Mouse (Mus musculus): ENCODE data around the gene Itgb4.

The Itgb4 gene

DNA sequence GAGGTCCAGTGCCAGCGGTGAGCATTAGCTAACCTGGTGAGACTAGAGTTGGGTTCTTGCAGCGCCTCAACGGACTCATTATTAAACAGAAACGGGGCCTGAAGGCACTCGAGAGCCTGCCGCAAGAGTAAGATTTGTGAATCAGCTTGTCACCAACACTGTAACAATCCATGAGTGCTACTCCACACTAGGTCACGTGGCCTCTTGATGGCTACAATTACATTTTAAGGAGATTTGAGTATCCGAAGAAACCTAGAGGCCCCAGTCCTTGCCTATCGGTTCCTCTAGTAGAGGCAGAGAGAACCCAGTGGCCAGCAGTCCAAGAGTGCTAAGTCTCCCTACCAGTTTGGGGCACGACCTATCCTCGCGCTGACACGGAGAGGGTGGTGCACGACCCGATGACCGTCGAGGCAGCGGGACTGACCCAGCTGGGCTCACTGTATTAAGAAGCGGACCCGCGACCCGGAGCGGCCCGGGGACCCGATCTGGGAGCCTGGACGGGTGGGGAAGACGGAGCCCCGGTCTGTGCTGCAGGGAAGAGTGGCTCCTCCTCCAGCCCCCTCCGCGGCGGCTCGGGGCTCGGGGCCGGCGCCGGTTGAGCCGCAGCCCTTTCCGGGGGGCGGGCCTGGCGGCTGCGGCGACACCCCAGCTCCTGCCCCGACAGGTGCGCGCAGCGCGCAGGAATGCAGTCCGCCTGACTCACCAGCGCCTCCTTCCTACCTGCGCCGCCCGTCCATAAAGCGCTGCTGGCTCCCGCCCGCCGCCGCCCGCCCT lies at the start of gene Itgb4:
TSS of gene Itgb4 (plus strand) at position 401 of the 774 bp plus-strand sequence.
- DNase-seq (ENCODE audit: low spot score), result no peak

DNA sequence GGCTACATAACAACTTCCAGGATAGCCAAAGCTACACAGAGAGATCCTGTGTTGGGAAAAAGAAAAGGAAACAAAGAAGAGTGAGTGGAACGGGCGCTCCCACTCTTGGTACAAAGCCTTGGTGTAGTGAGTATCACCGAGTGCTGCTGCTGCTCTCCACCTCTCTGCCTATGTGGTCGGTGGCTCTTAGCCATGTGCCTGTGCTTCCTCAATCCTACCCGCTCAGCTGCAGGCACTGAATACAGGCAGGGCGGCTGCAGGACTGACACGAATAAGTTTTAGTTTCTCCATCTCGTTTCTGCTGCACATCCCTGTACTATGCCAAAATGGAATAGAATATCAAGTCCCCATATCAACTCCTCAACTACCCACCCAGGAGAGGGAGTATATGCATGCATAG lies 45.5 kb upstream of the Itgb4 start:
- DNase-seq (ENCODE audit: low spot score), result no peak

DNA sequence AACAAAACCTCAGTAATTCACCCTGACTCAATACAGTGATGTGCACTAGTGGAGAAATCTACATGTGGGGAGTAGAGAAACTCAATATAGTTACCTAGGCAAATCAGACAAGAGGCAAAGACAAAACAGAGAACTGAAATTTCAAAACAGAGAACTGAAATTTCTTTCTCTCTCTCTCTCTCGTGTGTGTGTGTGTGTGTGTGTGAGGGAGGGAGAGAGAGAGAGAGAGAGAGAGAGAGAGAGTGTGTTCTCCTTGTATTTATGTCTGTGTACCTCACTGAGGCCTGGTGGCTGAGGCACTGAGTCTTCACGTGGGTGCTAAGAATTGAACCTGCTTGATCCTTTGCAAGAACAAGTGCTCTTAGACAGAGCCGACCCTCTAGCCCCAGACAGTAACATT lies 44.7 kb upstream of the Itgb4 start:
- DNase-seq (ENCODE audit: low spot score), result no peak

DNA sequence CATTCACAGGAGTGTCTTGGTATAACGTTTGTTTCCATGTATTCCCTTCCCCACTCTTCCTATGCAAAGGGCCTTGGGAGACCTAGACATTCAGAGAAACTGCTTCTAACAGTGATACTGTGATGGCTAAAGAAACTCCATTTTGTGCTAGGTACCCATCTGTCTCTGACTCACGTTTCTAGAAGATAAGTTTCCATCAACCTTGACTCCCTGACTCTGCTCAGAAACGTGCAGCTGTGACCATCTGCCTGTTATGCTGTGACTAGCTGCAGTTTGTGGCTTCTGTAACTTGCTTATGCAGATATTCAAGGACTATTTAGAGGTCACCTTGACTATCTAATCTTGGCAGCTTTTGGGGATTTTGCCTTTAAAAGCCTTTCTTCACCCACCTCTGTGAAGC lies 43.3 kb upstream of the Itgb4 start:
- no peak for DNase-seq (ENCODE audit: low spot score)

DNA sequence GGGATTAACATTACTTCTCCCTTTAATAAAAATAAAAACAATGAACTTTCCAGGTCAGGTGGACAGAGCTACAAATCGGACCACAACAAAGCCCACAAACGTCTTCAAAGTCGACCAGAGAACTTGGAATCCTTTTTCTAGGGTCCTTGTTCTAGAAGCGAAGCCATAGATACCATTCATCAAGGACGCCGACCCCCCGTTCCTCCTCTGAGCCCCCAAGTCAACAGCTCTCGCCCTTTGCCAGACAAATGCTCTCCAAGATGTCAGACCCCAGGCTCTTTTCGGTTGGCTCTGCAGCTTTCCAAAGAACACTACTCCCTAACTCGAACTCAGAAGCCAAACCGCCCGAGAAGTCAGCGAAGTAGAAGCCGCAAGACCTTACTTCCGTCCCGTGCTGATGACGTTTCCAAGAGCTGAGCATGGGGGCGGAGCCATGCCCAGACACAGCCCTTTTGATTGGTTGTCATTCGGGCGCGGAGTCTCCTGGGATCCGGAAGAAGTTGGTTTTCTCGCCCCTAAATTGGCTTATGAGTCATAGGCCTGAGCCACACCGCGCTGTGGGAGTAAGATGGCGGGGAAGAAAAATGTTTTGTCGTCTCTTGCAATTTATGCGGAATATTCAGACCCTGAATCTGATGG lies 41.3 kb upstream of the Itgb4 start, which contains the start of the genes Sap30bp and Recql5:
TSS of gene Sap30bp (plus strand) at position 175 of the 639 bp plus-strand sequence.
TSS of gene Recql5 (minus strand) at position 370 of the 639 bp plus-strand sequence.
- DNase-seq (ENCODE audit: low spot score), result peak; percentile 89

DNA sequence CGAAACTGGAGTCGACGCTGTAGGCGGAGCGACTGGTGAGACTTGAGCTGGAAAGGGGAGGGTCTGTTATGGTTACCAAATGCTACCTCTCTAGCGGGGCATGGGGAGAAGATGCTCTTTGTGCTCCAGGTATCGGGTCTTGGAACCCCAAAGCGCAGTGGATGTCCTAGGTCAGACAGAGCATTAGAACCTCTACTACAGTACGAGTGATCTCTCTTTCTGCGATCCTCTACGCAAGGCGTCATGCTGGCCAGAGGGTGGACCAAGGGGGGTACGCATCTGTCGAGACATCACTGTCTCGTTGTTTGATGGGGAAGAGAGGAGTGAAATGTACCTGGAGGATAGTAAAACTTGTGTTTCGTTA lies 40.8 kb upstream of the Itgb4 start:
- DNase-seq (ENCODE audit: low spot score), result no peak

DNA sequence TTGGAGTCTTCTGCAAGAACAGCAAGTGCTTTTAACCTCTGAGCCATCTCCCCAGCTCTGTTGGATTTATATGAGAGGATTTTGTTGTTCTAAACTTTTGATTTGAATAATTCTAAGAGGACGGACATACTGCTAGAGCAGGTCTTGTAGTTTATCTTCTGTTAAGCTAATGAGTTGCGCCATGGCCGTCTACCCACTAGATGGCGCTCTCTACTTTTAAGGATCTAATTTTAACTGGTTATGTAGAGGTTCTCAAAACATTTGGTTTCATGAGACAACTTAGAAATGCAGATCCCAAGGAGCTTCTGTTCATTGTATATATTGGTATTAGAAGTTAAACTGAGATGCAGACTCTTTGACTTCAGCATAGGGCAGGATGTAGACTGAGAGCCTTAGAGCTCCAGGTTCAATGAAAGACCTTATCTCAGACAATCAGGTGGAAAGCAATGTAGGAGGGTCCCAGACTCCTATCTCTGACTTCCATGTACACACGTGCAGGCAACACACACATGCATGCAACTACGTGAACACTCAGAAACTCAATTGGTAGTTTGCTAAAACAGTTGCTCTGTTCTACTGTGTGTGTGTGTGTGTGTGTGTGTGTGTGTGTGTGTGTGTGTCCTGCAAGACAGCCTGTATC lies 34.7 kb upstream of the Itgb4 start:
- no peak for DNase-seq (ENCODE audit: low spot score)

DNA sequence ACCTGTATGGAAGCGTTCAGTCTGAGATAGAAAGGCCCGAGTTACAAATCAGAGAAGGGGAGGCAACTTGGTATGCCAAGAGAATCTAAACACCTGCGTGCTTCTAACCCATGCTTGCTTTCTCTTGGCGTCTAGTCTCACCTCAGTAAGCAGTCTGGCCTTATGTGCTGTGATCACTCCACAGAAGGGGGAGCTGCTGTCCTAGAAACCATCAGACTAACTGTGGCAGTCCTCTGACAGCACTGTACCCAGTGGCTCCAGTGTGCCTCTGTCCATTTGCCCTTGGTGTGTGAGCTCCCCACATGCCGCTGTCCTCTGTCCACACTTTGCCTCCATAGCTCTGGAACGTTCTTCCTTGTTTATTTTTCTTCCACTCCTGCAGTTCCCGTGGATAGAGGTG lies 32.5 kb upstream of the Itgb4 start:
- DNase-seq (ENCODE audit: low spot score), result no peak

DNA sequence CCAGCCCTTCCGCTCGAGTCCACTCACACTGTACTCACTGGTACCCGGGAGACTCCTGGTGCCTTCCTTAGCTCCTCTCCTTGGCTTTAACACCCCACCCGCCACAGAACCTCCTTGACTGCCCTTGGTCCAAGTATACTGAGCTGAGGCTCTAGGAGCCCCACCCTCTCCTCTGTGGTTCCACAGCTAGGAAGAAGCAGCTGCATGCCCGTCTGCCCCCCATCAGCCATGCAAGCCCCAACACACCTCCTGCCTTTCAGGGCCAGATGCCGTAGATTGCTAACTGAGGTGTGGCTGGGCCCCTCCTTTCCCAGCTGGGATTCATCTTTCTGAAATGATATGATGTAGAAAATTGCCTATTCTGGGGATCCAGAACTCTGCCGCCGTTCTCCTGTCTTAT lies 29.3 kb upstream of the Itgb4 start:
- DNase-seq (ENCODE audit: low spot score), result no peak

DNA sequence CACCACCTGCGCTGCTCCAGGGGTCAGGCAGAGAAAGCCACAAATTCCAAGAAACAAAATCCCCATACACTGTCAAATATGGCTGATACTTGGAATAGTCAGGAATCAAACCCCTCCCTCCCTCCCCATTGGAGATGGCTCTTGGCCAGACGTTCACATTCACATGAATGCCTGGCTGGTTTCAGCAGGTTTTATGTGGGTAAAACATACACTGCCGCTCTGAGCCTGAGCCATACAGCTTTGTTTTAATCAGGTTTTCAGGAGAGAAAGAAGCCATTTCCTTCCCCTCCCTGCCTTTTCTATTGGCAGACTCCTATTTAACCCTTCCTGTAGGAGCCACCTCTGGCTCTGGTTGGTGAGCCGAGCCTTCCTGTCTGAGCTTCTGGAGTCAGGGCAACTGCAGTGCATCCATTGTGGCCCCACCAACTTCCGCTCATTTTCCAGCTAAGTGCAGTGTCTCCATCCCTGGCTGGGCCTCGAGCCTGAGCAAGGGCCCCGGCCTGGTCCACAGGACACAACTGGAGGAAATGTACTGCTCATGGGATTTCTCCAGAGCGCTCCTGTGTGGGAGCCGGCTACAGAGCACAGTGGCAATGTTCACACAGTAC lies 28.2 kb upstream of the Itgb4 start:
- no peak for DNase-seq (ENCODE audit: low spot score)

DNA sequence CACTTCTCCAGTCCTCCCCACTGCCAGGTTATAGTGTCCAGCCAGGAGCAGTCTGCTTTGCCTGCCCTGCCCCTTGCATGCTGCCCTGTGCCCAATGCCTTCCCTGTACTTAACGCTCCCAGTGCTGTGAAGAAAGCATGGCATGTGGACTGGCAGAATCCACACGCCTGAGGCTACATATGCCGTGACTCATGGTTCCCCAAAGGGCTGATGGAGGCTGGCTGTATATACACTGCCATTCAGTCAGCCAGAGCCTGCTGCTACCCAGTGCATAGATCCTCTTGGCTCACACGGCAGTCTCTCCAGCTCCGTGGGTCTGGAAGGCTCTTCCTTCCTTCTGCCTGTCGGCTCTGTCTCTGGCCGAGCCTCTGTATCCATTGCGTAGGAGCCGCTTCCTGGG lies 26.2 kb upstream of the Itgb4 start:
- no peak for DNase-seq (ENCODE audit: low spot score)

DNA sequence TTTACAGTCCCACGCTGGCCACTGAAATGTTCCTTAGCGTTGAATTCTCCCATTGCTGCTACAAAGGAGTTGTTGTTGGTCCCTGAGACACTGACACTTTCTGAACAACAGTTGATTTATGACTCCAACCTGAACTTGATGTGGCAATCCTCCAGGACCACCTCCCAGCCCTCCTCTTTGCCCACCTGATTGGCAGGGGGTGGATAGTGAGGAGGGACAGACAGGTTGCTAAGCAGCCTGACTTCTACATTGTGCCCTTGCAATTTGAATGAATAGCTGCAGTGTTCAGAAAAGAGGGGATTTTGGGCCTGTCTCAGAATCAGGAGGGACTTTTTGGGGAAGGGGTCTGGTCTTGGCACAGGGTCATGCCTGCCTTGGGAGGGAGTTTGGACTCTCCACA lies 23.8 kb upstream of the Itgb4 start:
- no peak for DNase-seq (ENCODE audit: low spot score)

DNA sequence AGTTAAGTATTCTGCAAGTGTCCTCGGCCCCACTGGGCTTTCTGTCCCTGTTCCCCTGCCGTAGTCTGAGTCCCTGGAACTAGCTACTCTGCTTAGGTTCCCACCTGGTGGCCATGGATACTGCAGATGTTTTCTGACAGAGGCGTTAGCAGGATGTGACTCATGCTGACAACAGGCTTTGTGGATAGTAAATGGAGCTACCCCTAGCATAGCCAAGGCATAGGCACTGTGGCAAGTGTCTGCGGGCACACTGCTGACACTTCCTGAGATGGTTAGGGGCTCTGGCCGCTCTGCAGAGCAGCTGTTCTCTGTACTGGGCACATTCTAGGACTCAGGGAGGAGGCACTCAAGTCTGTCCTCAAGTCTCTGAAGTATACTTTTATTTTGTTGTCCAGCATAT lies 19.8 kb upstream of the Itgb4 start:
- no peak for DNase-seq (ENCODE audit: low spot score)

DNA sequence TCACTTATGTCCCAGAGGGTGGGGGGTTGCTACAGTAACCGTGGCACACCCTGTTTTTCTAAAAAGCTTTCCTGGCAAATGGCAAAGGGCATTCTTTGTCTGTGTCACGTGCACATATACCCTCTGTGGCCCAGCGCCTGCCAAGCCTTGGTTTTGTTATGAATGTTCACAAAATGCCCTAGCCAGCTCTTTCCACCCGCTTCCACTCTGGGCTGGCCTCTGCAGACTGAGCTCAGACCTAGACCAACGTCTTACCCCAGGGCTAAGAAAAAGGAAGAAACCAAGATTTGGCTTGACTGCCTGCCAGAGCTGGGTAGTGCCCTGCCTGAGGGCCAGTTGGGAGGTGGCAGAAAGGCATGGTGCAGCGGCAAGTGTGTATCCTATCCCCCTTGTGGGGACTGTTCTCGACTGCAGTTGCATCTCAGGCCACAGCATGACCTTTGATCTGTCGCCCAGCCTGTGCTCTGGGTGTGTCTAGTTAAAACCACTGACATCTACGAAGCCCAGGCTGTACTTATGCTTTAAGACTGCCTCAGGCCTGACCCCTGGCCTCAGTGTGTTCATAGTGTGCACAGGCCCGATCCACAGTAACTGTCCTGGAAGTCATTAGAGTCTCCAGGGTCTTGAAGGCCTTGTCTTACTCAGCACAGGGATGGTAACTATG lies 19.2 kb upstream of the Itgb4 start:
- no peak for DNase-seq (ENCODE audit: low spot score)

DNA sequence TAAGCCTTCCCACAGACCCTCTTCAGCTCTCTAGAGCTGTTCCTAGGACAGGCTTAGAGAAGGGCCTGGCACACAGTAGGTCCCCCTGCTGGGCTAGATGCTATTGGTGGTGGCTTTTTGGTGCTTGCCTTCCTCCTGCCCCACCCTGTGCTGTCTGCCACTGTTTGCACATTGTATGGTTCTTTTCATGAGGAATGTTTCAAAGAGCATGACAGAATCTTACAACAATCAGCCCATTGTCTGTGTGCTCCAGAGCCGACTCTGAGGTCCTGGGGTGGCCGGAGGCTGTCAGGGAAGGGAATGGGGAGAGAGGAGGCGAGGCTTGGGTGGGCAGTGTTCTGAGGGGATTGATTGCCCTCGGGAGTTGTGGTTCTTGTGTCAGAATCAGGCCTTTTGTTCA lies 18.1 kb upstream of the Itgb4 start:
- DNase-seq (ENCODE audit: low spot score), result no peak

DNA sequence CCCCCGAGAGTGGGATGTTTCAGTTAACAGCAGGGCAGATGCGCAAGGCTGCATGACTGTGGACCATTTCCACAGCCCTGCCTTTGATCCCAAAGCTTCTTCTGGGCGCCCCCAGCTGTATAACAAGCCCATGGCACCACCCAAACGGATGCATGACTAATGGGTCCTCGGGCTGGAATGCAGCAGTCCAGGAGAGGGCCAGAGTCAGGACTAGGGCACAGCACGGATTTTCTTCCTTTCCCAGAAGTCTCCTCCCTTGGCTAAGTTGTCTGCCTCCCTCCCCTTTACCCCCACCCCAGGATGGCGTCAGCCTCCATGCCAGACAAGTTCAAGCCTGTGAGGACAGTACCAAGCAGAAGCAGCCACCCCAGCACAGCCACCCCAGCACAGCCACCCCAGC lies 16.5 kb upstream of the Itgb4 start:
- DNase-seq (ENCODE audit: low spot score), result no peak

DNA sequence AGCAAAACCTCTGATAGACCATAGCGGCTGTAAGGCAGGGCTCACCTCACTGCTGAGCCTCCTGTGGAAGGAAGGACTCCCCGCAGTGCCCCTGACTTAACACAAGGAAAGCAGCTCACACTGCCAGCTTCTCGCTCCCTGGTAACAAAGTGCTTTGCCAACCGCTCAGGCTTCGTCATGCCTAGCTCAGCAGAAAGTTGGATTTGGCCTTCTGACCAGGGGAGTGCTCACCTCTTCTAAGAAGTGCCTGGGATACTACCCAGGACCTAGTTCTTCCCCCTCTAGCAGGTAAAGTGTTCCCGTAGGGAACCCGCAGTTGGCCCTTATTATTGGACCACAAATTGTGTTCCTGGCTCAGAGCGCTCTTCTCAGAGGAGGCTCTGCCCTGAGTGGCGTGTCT lies 15.5 kb upstream of the Itgb4 start:
- DNase-seq (ENCODE audit: low spot score), result no peak

DNA sequence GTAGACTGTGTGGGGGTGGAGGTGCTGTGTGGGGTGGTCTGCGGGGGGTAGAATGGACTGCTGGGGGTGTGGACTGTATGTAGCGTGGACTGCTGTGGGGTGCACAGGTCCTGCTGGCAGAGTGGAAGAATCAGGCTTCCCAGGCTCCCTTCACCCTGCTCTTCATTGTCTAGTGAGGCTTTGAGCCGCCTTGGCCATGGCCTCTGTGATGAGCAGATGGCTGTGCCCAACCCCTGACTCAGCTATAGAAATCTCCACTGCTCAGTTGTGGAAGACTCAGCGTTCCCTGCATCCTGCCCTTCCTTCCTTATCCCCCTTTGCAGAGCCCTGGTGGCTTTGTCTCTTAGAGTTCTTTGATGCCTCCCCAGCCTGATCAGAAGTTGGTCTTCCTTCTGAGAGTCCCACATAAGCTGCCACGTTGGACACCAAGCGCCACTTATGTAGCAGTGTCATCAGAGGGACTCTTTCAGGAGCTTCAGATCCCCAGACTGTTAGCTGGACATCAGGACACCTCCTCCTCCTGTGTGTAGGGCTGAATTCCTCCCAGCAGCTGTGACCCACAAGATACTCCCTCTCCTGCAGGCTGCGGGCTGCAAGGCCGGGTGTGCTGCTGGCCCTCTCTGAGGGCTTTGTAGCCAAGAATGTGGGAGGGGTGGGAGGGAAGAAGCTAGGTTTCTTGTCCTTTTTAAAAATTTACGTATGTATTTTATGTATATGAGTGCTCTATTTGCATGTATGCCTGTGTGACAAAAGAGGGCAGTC lies 11.7 kb upstream of the Itgb4 start:
- DNase-seq (ENCODE audit: low spot score), result no peak

DNA sequence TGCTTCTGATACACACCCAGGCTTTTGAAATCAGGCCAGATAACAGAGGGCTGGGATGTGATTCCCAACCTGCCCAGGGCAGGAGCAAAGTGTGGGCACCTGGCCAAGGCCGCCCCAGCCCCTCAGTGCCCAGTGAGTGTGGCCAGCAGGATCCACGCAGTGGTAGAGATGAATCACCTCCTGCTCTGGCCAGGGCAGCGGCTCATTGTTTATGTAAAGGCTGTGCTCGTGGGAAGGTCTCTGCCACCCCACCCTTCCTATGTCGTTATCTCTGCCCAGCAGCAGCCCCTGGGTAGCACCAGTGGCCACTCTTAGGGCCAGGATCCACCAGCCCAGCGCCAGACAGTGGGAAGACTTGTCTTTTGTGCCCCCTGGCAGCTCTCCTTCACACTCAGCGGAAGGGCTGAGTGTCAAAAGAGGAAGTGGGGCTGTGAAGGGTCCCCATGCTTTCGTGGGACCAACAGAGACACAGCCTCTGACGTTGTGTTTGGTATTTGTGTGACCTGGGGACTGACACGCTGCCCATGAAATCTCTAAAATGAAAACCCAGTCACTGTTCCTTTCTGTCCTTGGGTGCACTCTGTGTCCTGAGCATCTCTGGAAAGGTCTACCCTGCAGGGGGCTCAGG lies 9.4 kb upstream of the Itgb4 start:
- no peak for DNase-seq (ENCODE audit: low spot score)

DNA sequence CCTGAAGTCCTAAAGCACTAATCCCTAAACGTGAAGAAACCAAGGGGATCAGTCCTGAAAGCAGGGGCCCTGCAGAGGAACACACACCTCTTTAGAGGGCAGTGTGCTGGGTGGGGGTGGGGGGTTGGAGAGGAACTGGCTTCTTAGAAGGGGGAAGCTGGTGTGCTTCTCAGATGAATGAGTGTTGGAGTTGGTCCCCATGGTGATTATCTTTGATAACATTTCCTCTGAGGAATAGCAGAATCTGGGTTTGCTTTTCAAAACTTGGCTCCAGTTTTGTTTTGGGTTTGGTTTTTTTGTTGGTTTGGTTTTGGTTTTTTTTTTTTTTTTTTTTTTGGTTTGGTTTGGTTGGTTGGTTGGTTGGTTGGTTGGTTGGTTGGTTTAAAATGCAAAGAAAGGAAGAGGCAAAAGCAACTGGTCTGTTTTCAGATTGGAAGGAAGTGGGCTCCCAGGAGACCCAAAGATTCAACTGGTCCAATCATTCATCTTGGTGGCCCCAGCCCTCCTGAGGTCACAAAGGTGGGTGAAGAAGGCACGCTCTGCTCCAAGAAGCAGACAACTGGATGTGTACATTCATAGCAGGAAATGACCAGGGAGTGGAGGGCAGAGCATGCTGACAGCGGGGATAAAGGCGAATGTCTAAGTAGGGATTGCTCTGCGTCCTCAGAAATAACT lies 5.6 kb upstream of the Itgb4 start:
- DNase-seq (ENCODE audit: low spot score), result no peak
